Mouse (Mus musculus): ENCODE data around the gene Sla2. TPM values are rescaled to one million over a fixed set of nuclear protein-coding genes. Genes with fewer than 3 reads are reported as not detected.

Sla2 gene
- polyA plus RNA-seq, 1 experiment from 2014 or later = 0.40 TPM

DNA sequence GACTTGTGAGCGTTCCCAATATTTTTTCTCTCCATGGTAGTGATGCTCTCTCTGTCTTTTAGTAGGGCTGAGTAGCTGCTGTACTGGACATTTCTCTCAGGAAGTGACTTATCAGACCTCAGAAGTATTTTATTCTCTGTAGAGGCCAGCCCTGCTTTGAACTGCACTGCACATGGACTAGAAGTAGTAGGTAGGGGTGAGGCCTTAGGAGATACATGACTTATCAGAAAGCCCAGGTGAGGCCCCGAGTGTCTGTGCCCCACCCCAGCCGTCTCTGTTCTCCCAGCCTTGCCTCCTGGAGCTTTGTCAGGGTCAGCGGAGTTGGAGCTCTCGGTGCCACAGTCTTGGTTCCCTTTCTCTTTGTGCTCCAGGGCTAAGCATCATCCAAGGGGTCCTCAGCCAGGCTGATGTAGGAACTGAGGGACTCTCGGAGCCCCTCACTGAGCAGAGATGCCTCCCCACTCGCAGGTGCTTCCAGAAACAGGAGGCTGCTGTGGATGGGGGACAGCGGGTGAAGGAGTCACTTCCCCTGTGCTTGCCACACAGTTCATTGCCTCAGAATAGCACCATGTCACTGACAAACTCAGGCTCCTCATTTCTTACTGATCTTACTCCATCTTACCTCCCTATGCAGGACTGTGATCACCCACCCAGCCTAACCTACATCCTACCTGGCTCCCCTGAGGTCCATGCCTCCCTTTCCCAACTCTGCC is 12.8 kb downstream of the Sla2 start:
- Histone ChIP-seq H3K4me1 (replicated peaks; ENCODE audit: control insufficient read depth, insufficient read depth, low read length) (peaks cover 5% of the 10 kb centered on the region; the same call in 1 of the 2 replicates), H3K9me3 (ENCODE audit: control insufficient read depth) (no peaks in the 10 kb centered on the region), H3K4me3 (ENCODE audit: low read depth, low read length) (no peak overlapping the region), H3K27ac (ENCODE audit: low read depth, low read length) (no peak overlapping the region), H3K36me3 (ENCODE audit: control insufficient read depth, insufficient read depth) (peaks cover 45% of the 10 kb centered on the region), H3K9ac (ENCODE audit: low read depth, low read length) (no peak overlapping the region), H3K4me2 (replicated peaks; ENCODE audit: low read depth) (no peak overlapping the region), H3K27me3 (replicated peaks; ENCODE audit: control insufficient read depth, insufficient read depth, low read length) (no peaks in the 10 kb centered on the region)
- WGBS = 79% methylated on average over 8 of the region's 8 CpGs
- ATAC-seq = no peak
- no peak for TF ChIP-seq CTCF (IDR thresholded peaks at IDR 0.05; ENCODE audit: low read depth)

GRCm38 (mm10) chr2:156873629-156874028 is 13.4 kb downstream of the Sla2 start:
- no peak for ATAC-seq
- Histone ChIP-seq H3K9me3 (ENCODE audit: control insufficient read depth) (no peaks in the 10 kb centered on the region), H3K36me3 (ENCODE audit: control insufficient read depth, insufficient read depth) (peaks cover 45% of the 10 kb centered on the region), H3K4me3 (ENCODE audit: low read depth, low read length) (no peak overlapping the region), H3K4me1 (replicated peaks; ENCODE audit: control insufficient read depth, insufficient read depth, low read length) (peaks cover 5% of the 10 kb centered on the region; the same call in 1 of the 2 replicates), H3K9ac (ENCODE audit: low read depth, low read length) (no peak overlapping the region), H3K27ac (ENCODE audit: low read depth, low read length) (no peak overlapping the region), H3K4me2 (replicated peaks; ENCODE audit: low read depth) (no peak overlapping the region), H3K27me3 (replicated peaks; ENCODE audit: control insufficient read depth, insufficient read depth, low read length) (no peaks in the 10 kb centered on the region)
- WGBS = 29% methylated on average over 5 of the region's 5 CpGs
- TF ChIP-seq CTCF (IDR thresholded peaks at IDR 0.05; ENCODE audit: low read depth) = peak; percentile 87

GRCm38 (mm10) chr2:156870519-156870918 is 16.5 kb downstream of the Sla2 start:
- no peak for ATAC-seq
- peak overlapping the region; percentile 50; the same call in 1 of the 2 replicates for H3K27ac ChIP-seq (ENCODE audit: low read depth, low read length)
- H3K9ac ChIP-seq (ENCODE audit: low read depth, low read length) = no peak overlapping the region
- no peak for TF ChIP-seq CTCF (IDR thresholded peaks at IDR 0.05; ENCODE audit: low read depth)
- H3K36me3 ChIP-seq (ENCODE audit: control insufficient read depth, insufficient read depth) = peaks cover 60% of the 10 kb centered on the region
- H3K27me3 ChIP-seq (replicated peaks; ENCODE audit: control insufficient read depth, insufficient read depth, low read length) = no peaks in the 10 kb centered on the region
- no peak overlapping the region for H3K4me2 ChIP-seq (replicated peaks; ENCODE audit: low read depth)
- H3K4me1 ChIP-seq (replicated peaks; ENCODE audit: control insufficient read depth, insufficient read depth, low read length) = peaks cover 5% of the 10 kb centered on the region; the same call in 1 of the 2 replicates
- 19% methylated on average over 6 of the region's 6 CpGs for WGBS
- no peak overlapping the region for H3K4me3 ChIP-seq (ENCODE audit: low read depth, low read length)
- H3K9me3 ChIP-seq (ENCODE audit: control insufficient read depth) = no peaks in the 10 kb centered on the region

- Histone ChIP-seq H3K4me3 (ENCODE audit: low read depth, low read length) (no peak overlapping the region), H3K9me3 (ENCODE audit: control insufficient read depth) (no peaks in the 10 kb centered on the region), H3K4me2 (replicated peaks; ENCODE audit: low read depth) (peak overlapping the region; percentile 30; the same call in 1 of the 2 replicates), H3K4me1 (replicated peaks; ENCODE audit: control insufficient read depth, insufficient read depth, low read length) (peaks cover 5% of the 10 kb centered on the region; the same call in 1 of the 2 replicates), H3K27me3 (replicated peaks; ENCODE audit: control insufficient read depth, insufficient read depth, low read length) (no peaks in the 10 kb centered on the region), H3K9ac (ENCODE audit: low read depth, low read length) (no peak overlapping the region), H3K36me3 (ENCODE audit: control insufficient read depth, insufficient read depth) (peaks cover 50% of the 10 kb centered on the region), H3K27ac (ENCODE audit: low read depth, low read length) (no peak overlapping the region)
- no peak for TF ChIP-seq CTCF (IDR thresholded peaks at IDR 0.05; ENCODE audit: low read depth)
- WGBS = 82% methylated on average over 7 of the region's 7 CpGs
- ATAC-seq = no peak
These were observed 17.4 kb downstream of the Sla2 start for GRCm38 (mm10) chr2:156869554-156869953.

GRCm38 (mm10) chr2:156868994-156869393 is 18.0 kb downstream of the Sla2 start:
- Histone ChIP-seq H3K4me1 (replicated peaks; ENCODE audit: control insufficient read depth, insufficient read depth, low read length) (peaks cover 9% of the 10 kb centered on the region; the same call in 1 of the 2 replicates), H3K9me3 (ENCODE audit: control insufficient read depth) (no peaks in the 10 kb centered on the region), H3K4me3 (ENCODE audit: low read depth, low read length) (no peak overlapping the region), H3K27ac (ENCODE audit: low read depth, low read length) (no peak overlapping the region), H3K36me3 (ENCODE audit: control insufficient read depth, insufficient read depth) (peaks cover 44% of the 10 kb centered on the region), H3K4me2 (replicated peaks; ENCODE audit: low read depth) (peak overlapping the region; percentile 30; the same call in 1 of the 2 replicates), H3K9ac (ENCODE audit: low read depth, low read length) (no peak overlapping the region), H3K27me3 (replicated peaks; ENCODE audit: control insufficient read depth, insufficient read depth, low read length) (no peaks in the 10 kb centered on the region)
- no peak for TF ChIP-seq CTCF (IDR thresholded peaks at IDR 0.05; ENCODE audit: low read depth)
- 48% methylated on average over 8 of the region's 8 CpGs for WGBS
- no peak for ATAC-seq

DNA sequence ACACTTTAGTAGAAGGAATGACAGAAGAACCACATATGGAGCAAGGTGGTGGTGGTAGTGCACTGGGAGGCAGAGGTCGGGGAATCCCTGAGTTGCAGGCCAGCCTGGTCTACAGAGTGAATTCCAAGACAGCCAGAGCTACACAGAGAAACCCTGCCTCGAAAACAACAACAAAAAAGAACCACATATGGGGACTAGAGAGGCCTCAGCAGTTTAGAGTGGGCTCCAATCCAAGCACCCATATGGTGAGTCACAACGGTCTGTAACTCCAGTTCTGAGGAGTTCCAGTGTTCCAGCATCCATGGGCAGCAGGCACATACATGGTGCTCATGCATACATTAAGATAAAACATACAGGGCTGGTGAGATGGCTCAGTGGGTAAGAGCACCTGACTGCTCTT is 22.5 kb downstream of the Sla2 start:
- Histone ChIP-seq H3K9me3 (ENCODE audit: control insufficient read depth) (no peaks in the 10 kb centered on the region), H3K4me1 (replicated peaks; ENCODE audit: control insufficient read depth, insufficient read depth, low read length) (0 out of 2 replicates have a peak, but pooled peaks cover 4% of the 10 kb centered on the region), H3K4me3 (ENCODE audit: low read depth, low read length) (0 out of 2 replicates have a peak overlapping the region, but pooled peaks have one; percentile 97), H3K4me2 (replicated peaks; ENCODE audit: low read depth) (peak overlapping the region; percentile 80), H3K27ac (ENCODE audit: low read depth, low read length) (peak overlapping the region; percentile 97; the same call in 1 of the 2 replicates), H3K36me3 (ENCODE audit: control insufficient read depth, insufficient read depth) (peaks cover 17% of the 10 kb centered on the region), H3K27me3 (replicated peaks; ENCODE audit: control insufficient read depth, insufficient read depth, low read length) (no peaks in the 10 kb centered on the region), H3K9ac (ENCODE audit: low read depth, low read length) (peak overlapping the region; percentile 96; the same call in 1 of the 2 replicates)
- WGBS = 70% methylated on average over 3 of the region's 3 CpGs
- ATAC-seq = no peak
- TF ChIP-seq CTCF (IDR thresholded peaks at IDR 0.05; ENCODE audit: low read depth) = no peak
